Mouse (Mus musculus) gastrocnemius, postnatal 36 days (tissue): ENCODE data around the gene Dkkl1. TPM values are rescaled to one million over a fixed set of nuclear protein-coding genes. Genes with fewer than 3 reads are reported as not detected.

Source experiments
- microRNA-seq, 2 experiments: library from miRNA; unstranded; fragments of <30 nt; microRNA quantifications; one replicate each; pipeline ENCODE4 v1.2.0; 2021
- total RNA-seq, 2 experiments: library from RNA; stranded (reverse); gene quantifications; 2 replicates each; pipeline ENCODE4 v1.2.3; 2021

Gene Dkkl1
- total RNA-seq, 2 experiments from 2014 or later = not detected

Small RNA genes lying within 50 kb of the gene (microRNA-seq; reads per million reads assigned to microRNA genes)
- gene Mir7055 = 0 reads per million in 2 experiments

Other genes starting within 250 kb of the Dkkl1 start
- gene Cpt1c, start 237.3 kb downstream of the Dkkl1 start, total RNA-seq = 1 to 10 TPM; 1.2 to 1.8 TPM
- gene Prmt1, start 225.6 kb downstream of the Dkkl1 start, total RNA-seq = 100 to 1,000 TPM; 105 to 123 TPM
- gene Irf3, start 214.5 kb downstream of the Dkkl1 start, total RNA-seq = 10 to 100 TPM; 18.3 to 20.3 TPM
- gene Bcl2l12, start 213.4 kb downstream of the Dkkl1 start, total RNA-seq = 1 to 10 TPM; 8.0 to 8.9 TPM
- gene Scaf1, start 195.8 kb downstream of the Dkkl1 start, total RNA-seq = 10 to 100 TPM; 36.9 to 40.2 TPM
- 10 to 100 TPM; 20.6 to 21.8 TPM for gene Rras, start 194.2 kb downstream of the Dkkl1 start, total RNA-seq
- gene Prr12, start 159.3 kb downstream of the Dkkl1 start, total RNA-seq = 10 to 100 TPM; 11.3 to 14.1 TPM
- 10 to 100 TPM; 29.0 to 30.8 TPM for gene Nosip, start 149.7 kb downstream of the Dkkl1 start, total RNA-seq
- gene Prrg2, start 149.5 kb downstream of the Dkkl1 start, total RNA-seq = 1 to 10 TPM; 8.0 to 8.8 TPM
- 10 to 100 TPM; 17.3 to 20.9 TPM for gene Rcn3, start 119.9 kb downstream of the Dkkl1 start, total RNA-seq
- 10 to 100 TPM; 39.2 to 40.0 TPM for gene Fcgrt, start 108.3 kb downstream of the Dkkl1 start, total RNA-seq
- 100 to 1,000 TPM; 388 to 460 TPM for gene Rps11, start 87.7 kb downstream of the Dkkl1 start, total RNA-seq
- gene Rpl13a, start 83.4 kb downstream of the Dkkl1 start, total RNA-seq = 100 to 1,000 TPM; 488 to 598 TPM
- gene Gm45713, start 75.9 kb downstream of the Dkkl1 start, total RNA-seq = not detected
- 1 to 10 TPM; 2.8 to 4.0 TPM for gene Flt3l, start 75.7 kb downstream of the Dkkl1 start, total RNA-seq
- 10 to 100 TPM; 28.6 to 36.2 TPM for gene Pih1d1, start 57.8 kb downstream of the Dkkl1 start, total RNA-seq
- gene Aldh16a1, start 57.6 kb downstream of the Dkkl1 start, total RNA-seq = 10 to 100 TPM; 10.6 to 14.3 TPM
- under 1 TPM; 0.76 to 0.79 TPM for gene Slc17a7, start 48.2 kb downstream of the Dkkl1 start, total RNA-seq
- gene Gfy, start 32.6 kb downstream of the Dkkl1 start, total RNA-seq = not detected
- gene Pth2, start 31.2 kb downstream of the Dkkl1 start, total RNA-seq = not detected
- gene Ccdc155, start 7.3 kb downstream of the Dkkl1 start, total RNA-seq = not detected
- gene Tead2, start 3.6 kb upstream of the Dkkl1 start, total RNA-seq = 1 to 10 TPM; 2.7 to 3.3 TPM
- 1 to 10 TPM in 1 of 2 experiments, under 1 TPM in 1; 0.79 to 1.5 TPM for gene Cd37, start 27.0 kb upstream of the Dkkl1 start, total RNA-seq
- gene Slc6a16, start 28.9 kb upstream of the Dkkl1 start, total RNA-seq = not detected
- not detected for gene Slc6a21, start 65.4 kb upstream of the Dkkl1 start, total RNA-seq
- 10 to 100 TPM; 20.1 to 20.7 TPM for gene Trpm4, start 121.6 kb upstream of the Dkkl1 start, total RNA-seq
- gene Hrc, start 123.1 kb upstream of the Dkkl1 start, total RNA-seq = 100 to 1,000 TPM; 818 to 890 TPM
- under 1 TPM; 0.07 to 0.08 TPM for gene Ppfia3, start 154.9 kb upstream of the Dkkl1 start, total RNA-seq
- not detected for gene Lin7b, start 158.4 kb upstream of the Dkkl1 start, total RNA-seq
- 10 to 100 TPM; 70.2 to 84.1 TPM for gene Snrnp70, start 183.6 kb upstream of the Dkkl1 start, total RNA-seq
- 10 to 100 TPM; 78.3 to 85.9 TPM for gene Kcna7, start 193.5 kb upstream of the Dkkl1 start, total RNA-seq
- gene Ntf5, start 201.5 kb upstream of the Dkkl1 start, total RNA-seq = 1 to 10 TPM; 3.4 to 5.5 TPM
- gene Lhb, start 208.7 kb upstream of the Dkkl1 start, total RNA-seq = under 1 TPM; 0.54 to 0.67 TPM
- 100 to 1,000 TPM; 275 to 279 TPM for gene Gys1, start 222.7 kb upstream of the Dkkl1 start, total RNA-seq
- 10 to 100 TPM; 22.1 to 23.0 TPM for gene Ruvbl2, start 225.9 kb upstream of the Dkkl1 start, total RNA-seq
- gene Ftl1, start 247.7 kb upstream of the Dkkl1 start, total RNA-seq = 100 to 1,000 TPM; 132 to 146 TPM